Mouse (Mus musculus): ENCODE measurements at regions not wholly inside any gene's neighbourhood (a gene's known extent, or its start where the extent isn't known, plus 50 kb on each side); places are given as distances from the start of the nearest gene placed in this dataset.

- Histone ChIP-seq H3K9me3 (replicated peaks; ENCODE audit: insufficient read depth, low read length) (no peaks in the 10 kb centered on the region), H3K9ac (ENCODE audit: control insufficient read depth, low read depth, low read length, poor library complexity, severe bottlenecking) (no peak overlapping the region), H3K4me1 (ENCODE audit: control insufficient read depth in 1 of 2, insufficient read depth in 2 of 2, low read length in 2 of 2) (no peaks in the 10 kb centered on the region), H3K36me3 (ENCODE audit: control insufficient read depth in 1 of 2, insufficient read depth in 2 of 2, low read length in 2 of 2) (no peaks in the 10 kb centered on the region), H3K79me2 (ENCODE audit: control insufficient read depth, insufficient read depth, low read length, poor library complexity) (no peaks in the 10 kb centered on the region), H3K27me3 (ENCODE audit: control insufficient read depth in 1 of 2, insufficient read depth in 2 of 2, low read length in 2 of 2) (no peaks in the 10 kb centered on the region), H3K4me3 (ENCODE audit: control insufficient read depth in 1 of 2, insufficient read depth in 1 of 2, low read depth in 2 of 2, low read length in 2 of 2) (no peak overlapping the region), H3K27ac (ENCODE audit: control insufficient read depth, low read depth, low read length) (no peak overlapping the region)
- DNase-seq (ENCODE audit: low read depth, low spot score) = no peak
- TF ChIP-seq SIN3A (IDR thresholded peaks at IDR 0.05; ENCODE audit: low read length) = no peak
These were observed 2373.4 kb upstream of the Gm7489 start for GRCm38 (mm10) chr15:51511319-51511718.

- H3K4me1 ChIP-seq (ENCODE audit: control insufficient read depth in 1 of 2, insufficient read depth in 2 of 2, low read length in 2 of 2) = no peaks in the 10 kb centered on the region
- H3K79me2 ChIP-seq (ENCODE audit: control insufficient read depth, insufficient read depth, low read length, poor library complexity) = no peaks in the 10 kb centered on the region
- H3K27me3 ChIP-seq (ENCODE audit: control insufficient read depth in 1 of 2, insufficient read depth in 2 of 2, low read length in 2 of 2) = no peaks in the 10 kb centered on the region
- no peaks in the 10 kb centered on the region for H3K9me3 ChIP-seq (replicated peaks; ENCODE audit: insufficient read depth, low read length)
- no peak overlapping the region for H3K9ac ChIP-seq (ENCODE audit: control insufficient read depth, low read depth, low read length, poor library complexity, severe bottlenecking)
- no peak for TF ChIP-seq MYB (IDR thresholded peaks at IDR 0.05; ENCODE audit: low read depth, low read length)
- TF ChIP-seq ZNF384 (IDR thresholded peaks at IDR 0.05; ENCODE audit: low read depth, low read length) = no peak
- no peak for TF ChIP-seq RAD21 (IDR thresholded peaks at IDR 0.05; ENCODE audit: low read depth, low read length)
- TF ChIP-seq RCOR1 (IDR thresholded peaks at IDR 0.05; ENCODE audit: low read depth, low read length) = no peak
- no peak for TF ChIP-seq NRF1 (IDR thresholded peaks at IDR 0.05; ENCODE audit: insufficient read depth, low read depth, low read length, poor library complexity, severe bottlenecking)
- no peak for TF ChIP-seq TAL1 (IDR thresholded peaks at IDR 0.05; ENCODE audit: low read length)
- no peak for TF ChIP-seq MXI1 (IDR thresholded peaks at IDR 0.05; ENCODE audit: low read depth, low read length)
- TF ChIP-seq ELF1 (IDR thresholded peaks at IDR 0.05; ENCODE audit: low read depth, low read length) = no peak
- TF ChIP-seq GABPA (IDR thresholded peaks at IDR 0.05; ENCODE audit: low read depth, low read length) = no peak
- TF ChIP-seq TBP (IDR thresholded peaks at IDR 0.05; ENCODE audit: low read depth, low read length) = no peak
- TF ChIP-seq MAX (IDR thresholded peaks at IDR 0.05; ENCODE audit: low read length) = no peak
- TF ChIP-seq POLR2AphosphoS5 (IDR thresholded peaks at IDR 0.05; ENCODE audit: borderline replicate concordance, low read depth, low read length) = no peak
- no peak overlapping the region for H3K27ac ChIP-seq (ENCODE audit: control insufficient read depth, low read depth, low read length)
- no peaks in the 10 kb centered on the region for H3K36me3 ChIP-seq (ENCODE audit: control insufficient read depth in 1 of 2, insufficient read depth in 2 of 2, low read length in 2 of 2)
- H3K4me3 ChIP-seq (ENCODE audit: control insufficient read depth in 1 of 2, insufficient read depth in 1 of 2, low read depth in 2 of 2, low read length in 2 of 2) = no peak overlapping the region
- DNase-seq (ENCODE audit: low read depth, low spot score) = no peak
These were observed 2348.4 kb upstream of the Gm7489 start for GRCm38 (mm10) chr15:51536317-51536716.

DNA sequence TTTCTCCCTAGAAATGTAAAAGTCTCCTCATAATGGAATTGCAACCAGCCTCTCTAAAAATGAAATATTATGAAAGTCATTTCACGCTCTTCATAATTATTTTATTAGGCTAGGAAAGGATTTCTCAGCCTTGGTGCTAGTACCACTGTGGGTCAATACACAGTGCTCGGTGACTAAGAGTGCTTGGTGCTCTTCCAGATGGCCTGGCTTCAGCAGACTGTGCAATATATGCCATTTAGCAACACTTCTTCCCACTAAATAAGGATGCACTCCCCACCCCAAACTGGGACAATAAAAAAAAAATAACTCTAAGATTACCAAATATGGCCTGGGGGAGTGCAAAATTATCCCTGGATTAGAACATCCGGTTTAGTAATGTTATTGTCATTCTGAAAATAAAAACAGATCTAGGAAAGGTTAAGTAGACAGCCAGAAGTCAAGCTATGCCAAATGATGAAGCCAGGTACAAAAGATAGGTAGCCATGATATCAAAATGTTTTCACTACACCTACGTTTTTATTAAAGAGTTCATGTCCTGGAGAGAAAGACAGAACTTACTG is 2333.4 kb upstream of the Gm7489 start:
- Histone ChIP-seq H3K4me3 (ENCODE audit: control insufficient read depth in 1 of 2, insufficient read depth in 1 of 2, low read depth in 2 of 2, low read length in 2 of 2) (no peak overlapping the region), H3K27me3 (ENCODE audit: control insufficient read depth in 1 of 2, insufficient read depth in 2 of 2, low read length in 2 of 2) (no peaks in the 10 kb centered on the region), H3K4me1 (ENCODE audit: control insufficient read depth in 1 of 2, insufficient read depth in 2 of 2, low read length in 2 of 2) (no peaks in the 10 kb centered on the region), H3K36me3 (ENCODE audit: control insufficient read depth in 1 of 2, insufficient read depth in 2 of 2, low read length in 2 of 2) (peaks cover 0 to 2% of the 10 kb centered on the region in 2 experiments; a peak in 1 of 4 replicates), H3K9me3 (replicated peaks; ENCODE audit: insufficient read depth, low read length) (no peaks in the 10 kb centered on the region), H3K27ac (ENCODE audit: control insufficient read depth, low read depth, low read length) (no peak overlapping the region), H3K79me2 (ENCODE audit: control insufficient read depth, insufficient read depth, low read length, poor library complexity) (no peaks in the 10 kb centered on the region), H3K9ac (ENCODE audit: control insufficient read depth, low read depth, low read length, poor library complexity, severe bottlenecking) (no peak overlapping the region)
- TF ChIP-seq MAFK (IDR thresholded peaks at IDR 0.05; ENCODE audit: borderline replicate concordance, low read depth, low read length) = no peak
- no peak for TF ChIP-seq ZC3H11A (IDR thresholded peaks at IDR 0.05; ENCODE audit: low read depth, low read length)
- TF ChIP-seq CHD2 (IDR thresholded peaks at IDR 0.05; ENCODE audit: low read length) = no peak
- no peak for TF ChIP-seq POLR2A (IDR thresholded peaks at IDR 0.05; ENCODE audit: control insufficient read depth in 1 of 2, insufficient read depth in 1 of 2, low read depth in 1 of 2, low read length in 2 of 2, poor library complexity in 1 of 2)
- no peak for TF ChIP-seq ETS1 (IDR thresholded peaks at IDR 0.05; ENCODE audit: low read depth, low read length)
- no peak for TF ChIP-seq TCF12 (IDR thresholded peaks at IDR 0.05; ENCODE audit: low read depth, low read length)
- TF ChIP-seq UBTF (IDR thresholded peaks at IDR 0.05; ENCODE audit: borderline replicate concordance, insufficient read depth, low read depth, low read length) = no peak
- no peak for DNase-seq (ENCODE audit: low read depth, low spot score)
